Mouse (Mus musculus): ENCODE data around the gene Gp1ba.

DNA sequence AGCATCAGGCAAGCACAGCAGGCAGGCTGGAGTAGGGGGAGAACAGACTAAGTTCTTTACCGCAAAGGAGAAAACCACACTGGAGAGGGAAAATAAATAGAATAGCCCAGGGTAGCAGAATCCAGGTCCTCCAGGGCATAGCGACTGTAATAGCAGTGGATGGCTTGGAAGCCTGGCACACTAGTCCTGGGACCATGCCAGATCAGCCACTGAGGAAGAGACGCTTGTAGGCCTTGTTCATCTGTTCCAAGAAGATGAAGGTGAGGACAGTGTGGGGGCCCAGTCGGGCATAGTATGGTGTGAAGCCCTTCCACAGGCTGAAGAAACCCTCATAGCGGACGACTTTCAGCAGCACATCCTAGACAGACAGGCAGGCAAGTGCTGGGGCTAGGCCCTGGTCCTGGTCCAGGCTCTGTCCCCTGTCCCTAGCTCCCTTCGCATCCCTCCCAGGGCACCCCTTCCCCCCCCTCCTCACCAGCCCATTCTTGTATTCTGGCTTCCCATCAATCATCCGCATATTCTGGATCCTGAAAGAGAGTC lies 5.7 kb downstream of the Gp1ba start:
- TF ChIP-seq CTCF (IDR thresholded peaks at IDR 0.05; ENCODE audit: insufficient read depth, low read depth, low read length): no peak
- no peak for TF ChIP-seq POLR2A (IDR thresholded peaks at IDR 0.05; ENCODE audit: insufficient read depth, low read depth, low read length)
